Mouse (Mus musculus) hindbrain, embryonic 15.5 days (tissue): ENCODE data around the gene Cic. TPM values are rescaled to one million over a fixed set of nuclear protein-coding genes. Genes with fewer than 3 reads are reported as not detected.
A peak's percentile ranks its signal among the peaks of the same experiment; 100 is the strongest.

Experiments used
- ATAC-seq: fragments of 200-750 bp; cut with Nextera tagmentation; 2 replicates; pipeline ENCODE4 v1.8.0; 2017; ENCODE audit warnings: low read depth, moderate number of reproducible peaks, moderate TSS enrichment; ENCODE audit not compliant: low FRiP score
- H3K27ac ChIP-seq: fragments of 300-500 bp; sonication (generic); replicated peaks from 2 replicates; pipeline ENCODE4 v1.5.1; 2015; ENCODE audit warnings: mild to moderate bottlenecking, inconsistent platforms
- H3K27me3 ChIP-seq: fragments of 300-500 bp; sonication (generic); 2 replicates; pipeline ENCODE4 v1.6.1; 2015; ENCODE audit warnings: control low read depth, inconsistent platforms
- H3K36me3 ChIP-seq: fragments of 300-500 bp; sonication (generic); 2 replicates; pipeline ENCODE4 v1.6.1; 2015; ENCODE audit warnings: control low read depth, inconsistent platforms
- H3K4me1 ChIP-seq: fragments of 300-500 bp; sonication (generic); replicated peaks from 2 replicates; pipeline ENCODE4 v1.6.1; 2015; ENCODE audit warnings: control low read depth, inconsistent platforms
- H3K4me2 ChIP-seq: fragments of 300-500 bp; sonication (generic); 2 replicates; pipeline ENCODE4 v1.6.1; 2015; ENCODE audit warnings: moderate library complexity, mild to moderate bottlenecking, inconsistent platforms
- H3K4me3 ChIP-seq: fragments of 300-500 bp; sonication (generic); 2 replicates; pipeline ENCODE4 v1.5.1; 2015; ENCODE audit warnings: mild to moderate bottlenecking, inconsistent platforms
- H3K9ac ChIP-seq: fragments of 300-500 bp; sonication (generic); 2 replicates; pipeline ENCODE4 v1.6.1; 2015; ENCODE audit warnings: inconsistent platforms
- H3K9me3 ChIP-seq: fragments of 300-500 bp; sonication (generic); 2 replicates; pipeline ENCODE4 v1.6.1; 2016; ENCODE audit warnings: control low read depth, inconsistent platforms
- WGBS: fragments of 180-500 bp; shearing (Covaris S2); methylation state at CpG from one replicate; pipeline ENCODE4 v1.1.7; 2015; 5-methylcytosine and 5-hydroxymethylcytosine counted together
- polyA plus RNA-seq: library from polyadenylated mRNA; unstranded; fragments of >200 nt; fragmentation: Nextera tagmentation; extraction: Ambion mirVana; gene quantifications from 2 replicates; pipeline ENCODE4 v1.2.1, GENCODE M21; 2015

Gene Cic
- polyA plus RNA-seq, 1 experiment from 2014 or later = 32.5 TPM

GRCm38 (mm10) chr7:25282731-25283211, 15.3 kb downstream of the Cic start:
- peaks cover 58% of the 10 kb centered on the region for H3K4me1 ChIP-seq
- no peaks in the 10 kb centered on the region for H3K27me3 ChIP-seq
- H3K4me3 ChIP-seq = peak overlapping the region; percentile 82
- H3K4me2 ChIP-seq = peak overlapping the region; percentile 69
- peak overlapping the region; percentile 99 for H3K27ac ChIP-seq
- under 1% methylated on average over 33 of the region's 36 CpGs for WGBS
- ATAC-seq = no peak
- peaks cover 28% of the 10 kb centered on the region for H3K36me3 ChIP-seq
- H3K9ac ChIP-seq = peak overlapping the region; percentile 73
- H3K9me3 ChIP-seq = no peaks in the 10 kb centered on the region

DNA sequence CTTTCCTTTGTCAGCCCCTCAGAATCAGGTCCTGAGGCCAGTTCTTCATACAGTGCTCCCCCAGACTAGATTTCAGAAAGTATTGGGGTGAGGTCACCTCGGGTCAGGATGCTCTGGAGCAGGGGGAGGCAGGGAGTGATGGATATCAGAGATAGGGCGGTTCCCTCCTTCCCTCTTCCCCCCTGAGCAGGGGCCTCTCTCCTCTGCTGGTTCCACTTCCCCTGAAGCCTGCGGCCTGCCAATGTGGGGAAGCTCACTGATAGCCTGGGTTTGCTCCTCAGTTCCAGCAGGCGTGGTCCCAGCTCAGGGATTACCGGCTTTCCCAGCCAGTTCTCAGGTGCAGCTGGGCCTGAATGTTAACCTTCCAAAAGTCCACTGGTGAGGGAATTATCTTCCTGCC, 16.1 kb downstream of the Cic start:
- peaks cover 37% of the 10 kb centered on the region for H3K36me3 ChIP-seq
- H3K27ac ChIP-seq = peak overlapping the region; percentile 99
- H3K9ac ChIP-seq = peak overlapping the region; percentile 73
- H3K9me3 ChIP-seq = no peaks in the 10 kb centered on the region
- 9% methylated on average over 5 of the region's 5 CpGs for WGBS
- peak overlapping the region; percentile 69 for H3K4me2 ChIP-seq
- no peak for ATAC-seq
- H3K27me3 ChIP-seq = no peaks in the 10 kb centered on the region
- H3K4me1 ChIP-seq = peaks cover 55% of the 10 kb centered on the region
- peak overlapping the region; percentile 82 for H3K4me3 ChIP-seq

DNA sequence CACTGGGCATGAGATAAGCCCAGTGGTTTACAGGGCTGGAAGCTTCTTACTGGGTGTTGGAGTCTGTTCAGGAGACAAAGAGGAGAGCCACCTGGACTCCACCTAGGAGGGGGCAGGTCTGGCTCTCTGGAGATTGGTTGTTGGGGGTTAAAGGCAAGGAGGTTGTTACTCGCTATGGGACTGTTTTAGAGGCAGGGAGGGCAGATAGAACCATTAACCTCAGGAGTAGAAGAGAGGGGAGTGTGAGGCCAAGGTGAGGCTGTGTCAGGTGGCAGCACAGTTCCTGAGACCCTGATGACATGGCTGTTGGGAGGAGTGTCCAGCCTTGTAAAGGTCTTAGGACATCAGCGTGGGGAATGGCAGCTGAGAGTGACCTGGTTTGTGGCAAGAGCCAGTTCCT, 16.7 kb downstream of the Cic start:
- Histone ChIP-seq H3K27ac (peak overlapping the region; percentile 99), H3K4me1 (peaks cover 54% of the 10 kb centered on the region), H3K4me2 (peak overlapping the region; percentile 69), H3K9ac (peak overlapping the region; percentile 73), H3K36me3 (peaks cover 42% of the 10 kb centered on the region), H3K9me3 (no peaks in the 10 kb centered on the region), H3K4me3 (peak overlapping the region; percentile 82), H3K27me3 (no peaks in the 10 kb centered on the region)
- ATAC-seq = no peak
- 66% methylated on average over 2 of the region's 2 CpGs for WGBS

DNA sequence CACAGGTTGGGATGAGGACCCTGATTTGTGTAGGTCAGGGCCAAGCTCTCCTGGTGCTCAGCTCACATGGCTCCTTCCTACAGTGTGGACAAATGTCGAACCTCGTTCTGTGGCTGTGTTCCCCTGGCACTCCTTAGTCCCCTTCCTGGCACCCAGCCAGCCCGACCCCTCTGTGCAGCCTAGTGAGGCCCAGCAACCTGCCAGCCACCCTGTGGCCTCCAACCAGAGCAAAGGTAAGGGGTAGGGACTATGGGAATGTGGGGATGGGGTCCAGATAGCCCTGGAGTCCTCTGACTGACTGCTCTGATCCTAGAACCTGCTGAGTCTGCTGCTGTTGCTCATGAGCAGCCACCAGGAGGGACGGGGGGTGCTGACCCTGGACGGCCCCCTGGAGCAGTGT, 17.3 kb downstream of the Cic start:
- Histone ChIP-seq H3K4me2 (peak overlapping the region; percentile 69), H3K27ac (peak overlapping the region; percentile 99; the same call in 1 of the 2 replicates), H3K9me3 (no peaks in the 10 kb centered on the region), H3K4me3 (no peak overlapping the region), H3K27me3 (no peaks in the 10 kb centered on the region), H3K36me3 (peaks cover 48% of the 10 kb centered on the region), H3K9ac (no peak overlapping the region), H3K4me1 (peaks cover 48% of the 10 kb centered on the region)
- ATAC-seq = no peak
- 62% methylated on average over 5 of the region's 5 CpGs for WGBS

DNA sequence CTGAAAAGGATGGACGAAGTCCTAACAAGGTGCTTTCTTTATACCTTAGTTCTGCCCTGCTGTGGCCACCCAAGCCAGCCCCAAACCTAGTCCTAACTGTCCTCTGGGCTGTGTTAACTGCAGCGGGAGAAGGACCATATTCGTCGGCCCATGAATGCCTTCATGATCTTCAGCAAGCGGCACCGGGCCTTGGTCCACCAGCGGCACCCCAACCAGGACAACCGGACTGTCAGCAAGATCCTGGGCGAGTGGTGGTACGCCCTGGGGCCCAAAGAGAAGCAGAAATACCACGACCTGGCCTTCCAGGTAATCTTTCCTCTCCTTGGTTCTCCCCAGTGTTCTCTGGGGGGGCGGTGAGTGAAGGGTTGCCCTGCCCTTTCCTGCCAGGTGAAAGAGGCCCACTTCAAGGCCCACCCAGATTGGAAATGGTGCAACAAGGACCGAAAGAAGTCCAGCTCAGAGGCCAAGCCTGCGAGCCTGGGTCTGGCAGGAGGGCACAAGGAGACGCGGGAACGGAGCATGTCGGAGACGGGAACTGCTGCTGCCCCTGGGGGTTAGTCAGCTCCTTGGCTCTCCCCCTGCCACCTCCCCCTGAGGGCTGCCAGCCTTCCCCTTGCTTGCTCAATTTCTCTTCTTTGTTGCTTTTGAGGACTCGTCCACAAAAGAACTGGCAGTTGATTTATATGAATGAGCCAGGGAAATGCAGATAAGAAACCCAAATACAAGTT, 18.2 kb downstream of the Cic start:
- no peak for ATAC-seq
- 87% methylated on average over 20 of the region's 20 CpGs for WGBS
- Histone ChIP-seq H3K4me1 (peaks cover 39% of the 10 kb centered on the region), H3K4me3 (no peak overlapping the region), H3K27ac (no peak overlapping the region), H3K9me3 (no peaks in the 10 kb centered on the region), H3K4me2 (no peak overlapping the region), H3K36me3 (peaks cover 57% of the 10 kb centered on the region), H3K27me3 (no peaks in the 10 kb centered on the region), H3K9ac (no peak overlapping the region)

- ATAC-seq = no peak
- no peaks in the 10 kb centered on the region for H3K9me3 ChIP-seq
These were observed 19.5 kb downstream of the Cic start for GRCm38 (mm10) chr7:25286989-25287388.

DNA sequence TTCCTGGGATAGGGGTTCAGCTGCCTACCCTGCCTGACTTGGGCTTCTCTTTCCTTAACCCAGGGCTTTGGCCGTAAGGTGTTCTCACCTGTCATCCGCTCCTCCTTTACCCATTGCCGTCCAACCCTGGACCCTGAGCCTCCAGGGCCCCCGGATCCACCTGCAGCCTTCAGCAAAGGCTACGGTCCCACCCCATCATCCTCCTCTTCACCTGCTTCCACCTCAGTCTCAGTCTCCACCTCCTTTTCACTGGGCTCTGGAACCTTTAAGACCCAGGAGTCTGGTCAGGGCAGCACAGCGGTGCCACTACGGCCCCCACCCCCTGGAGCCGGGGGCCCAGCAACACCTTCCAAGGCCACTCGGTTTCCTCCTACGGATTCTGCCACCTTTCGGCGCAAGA, 20.5 kb downstream of the Cic start:
- Histone ChIP-seq H3K4me3 (no peak overlapping the region), H3K9me3 (no peaks in the 10 kb centered on the region), H3K27ac (no peak overlapping the region), H3K9ac (no peak overlapping the region), H3K4me1 (peaks cover 43% of the 10 kb centered on the region), H3K36me3 (peaks cover 80% of the 10 kb centered on the region), H3K4me2 (no peak overlapping the region), H3K27me3 (no peaks in the 10 kb centered on the region)
- 94% methylated on average over 12 of the region's 12 CpGs for WGBS
- ATAC-seq = no peak

More at GRCm38 (mm10) chr7:25286989-25287388, 19.5 kb downstream of the Cic start:
- peaks cover 70% of the 10 kb centered on the region for H3K36me3 ChIP-seq
- no peak overlapping the region for H3K4me2 ChIP-seq
- H3K27me3 ChIP-seq = no peaks in the 10 kb centered on the region
- no peak overlapping the region for H3K9ac ChIP-seq
- H3K27ac ChIP-seq = no peak overlapping the region
- 85% methylated on average over 8 of the region's 8 CpGs for WGBS
- peaks cover 40% of the 10 kb centered on the region for H3K4me1 ChIP-seq
- no peak overlapping the region for H3K4me3 ChIP-seq

DNA sequence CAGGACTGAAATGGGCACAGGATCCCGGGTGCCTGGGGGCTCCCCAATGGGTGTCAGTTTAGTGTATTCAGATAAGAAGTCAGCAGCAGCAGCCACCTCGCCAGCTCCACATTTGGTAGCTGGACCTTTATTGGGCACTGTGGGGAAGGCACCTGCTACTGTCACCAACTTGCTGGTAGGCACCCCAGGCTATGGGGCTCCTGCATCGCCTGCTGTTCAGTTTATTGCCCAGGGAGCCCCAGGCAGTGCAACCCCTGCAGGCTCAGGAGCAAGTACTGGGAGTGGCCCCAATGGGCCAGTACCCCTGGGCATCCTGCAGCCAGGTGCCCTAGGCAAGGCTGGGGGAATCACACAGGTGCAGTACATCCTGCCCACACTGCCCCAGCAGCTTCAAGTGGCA, 21.2 kb downstream of the Cic start:
- Histone ChIP-seq H3K4me1 (peaks cover 36% of the 10 kb centered on the region), H3K9ac (no peak overlapping the region), H3K36me3 (peaks cover 86% of the 10 kb centered on the region), H3K4me2 (no peak overlapping the region), H3K4me3 (no peak overlapping the region), H3K27ac (no peak overlapping the region), H3K9me3 (no peaks in the 10 kb centered on the region), H3K27me3 (no peaks in the 10 kb centered on the region)
- 93% methylated on average over 3 of the region's 3 CpGs for WGBS
- ATAC-seq = no peak

GRCm38 (mm10) chr7:25289925-25290324, 22.4 kb downstream of the Cic start:
- Histone ChIP-seq H3K36me3 (peaks cover 96% of the 10 kb centered on the region), H3K4me1 (peaks cover 25% of the 10 kb centered on the region), H3K4me2 (no peak overlapping the region), H3K9me3 (no peaks in the 10 kb centered on the region), H3K4me3 (no peak overlapping the region), H3K9ac (no peak overlapping the region), H3K27me3 (no peaks in the 10 kb centered on the region), H3K27ac (no peak overlapping the region)
- 94% methylated on average over 3 of the region's 3 CpGs for WGBS
- no peak for ATAC-seq

DNA sequence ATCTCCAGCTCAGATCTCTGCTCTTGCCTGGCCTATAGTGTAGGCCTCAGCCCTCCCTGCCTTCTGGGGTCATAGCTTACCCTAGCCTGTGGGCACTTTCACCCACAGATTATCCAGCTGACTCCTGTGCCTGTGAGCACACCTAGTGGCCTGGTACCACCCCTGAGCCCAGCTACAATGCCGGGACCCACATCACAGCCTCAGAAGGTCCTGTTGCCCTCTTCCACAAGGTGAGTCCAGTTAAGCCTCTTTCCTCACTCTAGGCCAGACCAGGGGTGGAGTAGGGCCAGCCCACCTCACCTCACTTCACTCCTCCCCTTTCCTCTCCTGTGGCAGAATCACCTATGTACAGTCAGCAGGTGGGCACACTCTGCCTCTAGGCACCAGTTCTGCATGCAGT, 23.0 kb downstream of the Cic start:
- WGBS = 95% methylated on average over 1 of the region's 1 CpGs
- peaks cover 96% of the 10 kb centered on the region for H3K36me3 ChIP-seq
- no peak overlapping the region for H3K27ac ChIP-seq
- no peak overlapping the region for H3K9ac ChIP-seq
- no peak overlapping the region for H3K4me2 ChIP-seq
- no peaks in the 10 kb centered on the region for H3K9me3 ChIP-seq
- H3K27me3 ChIP-seq = no peaks in the 10 kb centered on the region
- no peak overlapping the region for H3K4me3 ChIP-seq
- ATAC-seq = no peak
- H3K4me1 ChIP-seq = peaks cover 25% of the 10 kb centered on the region

- H3K9me3 ChIP-seq = no peaks in the 10 kb centered on the region
- H3K27me3 ChIP-seq = no peaks in the 10 kb centered on the region
- 85% methylated on average over 2 of the region's 2 CpGs for WGBS
- no peak for ATAC-seq
- H3K27ac ChIP-seq = 0 out of 2 replicates have a peak overlapping the region, but pooled peaks have one; percentile 42
- peaks cover 96% of the 10 kb centered on the region for H3K36me3 ChIP-seq
- no peak overlapping the region for H3K9ac ChIP-seq
- no peak overlapping the region for H3K4me2 ChIP-seq
- peaks cover 27% of the 10 kb centered on the region for H3K4me1 ChIP-seq
- H3K4me3 ChIP-seq = no peak overlapping the region
These were observed 23.4 kb downstream of the Cic start for GRCm38 (mm10) chr7:25290911-25291310.

GRCm38 (mm10) chr7:25292107-25292506, 24.6 kb downstream of the Cic start:
- Histone ChIP-seq H3K36me3 (peaks cover 84% of the 10 kb centered on the region), H3K9me3 (no peaks in the 10 kb centered on the region), H3K9ac (no peak overlapping the region), H3K27ac (0 out of 2 replicates have a peak overlapping the region, but pooled peaks have one; percentile 42), H3K27me3 (no peaks in the 10 kb centered on the region), H3K4me2 (no peak overlapping the region), H3K4me1 (peaks cover 37% of the 10 kb centered on the region), H3K4me3 (no peak overlapping the region)
- ATAC-seq = no peak
- WGBS = 42% methylated on average over 7 of the region's 7 CpGs
